8 mouse cellular contexts compared by ENCODE assay signal in the genomic region with DNA sequence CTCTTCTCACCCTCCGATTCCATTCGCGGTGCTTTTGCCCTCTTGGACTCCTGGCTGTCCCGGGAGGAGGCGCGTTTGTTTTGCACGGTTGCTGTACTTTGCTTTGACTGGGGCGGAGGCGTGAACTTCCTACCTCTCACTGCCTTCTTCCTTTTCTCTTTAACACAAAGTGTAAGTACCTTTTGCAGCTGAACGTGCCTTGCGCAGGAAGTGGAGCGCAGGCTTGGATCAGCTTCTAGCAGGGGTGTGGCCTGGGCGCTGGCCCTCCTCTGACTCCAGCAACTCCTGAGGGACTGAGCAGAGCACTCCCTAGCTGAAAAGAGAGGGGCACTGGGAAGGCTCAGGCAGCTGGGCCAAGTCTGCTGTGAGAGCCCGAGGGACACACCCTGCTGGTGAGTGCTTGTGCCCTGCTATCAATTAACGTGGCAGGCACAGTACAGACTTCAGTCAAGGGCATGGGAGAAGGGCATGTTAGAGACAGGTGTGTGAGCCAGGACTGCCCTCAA. TPM values are rescaled to one million over a fixed set of nuclear protein-coding genes. Genes with fewer than 3 reads are reported as not detected.
DNase-seq lines count a peak whose midpoint lies in the region; ATAC-seq lines count a peak whose summit lies in the region.

A gene (plus strand): TSS at position 300 of the 506 bp plus-strand sequence.

- no peak within 1 kb of the TSS for H3K27ac ChIP-seq in forebrain, embryonic 13.5 days
- no peak within 1 kb of the TSS for H3K27ac ChIP-seq in liver, embryonic 13.5 days

- peak within 1 kb of the TSS; percentile 34 for H3K4me2 ChIP-seq in forebrain, embryonic 13.5 days
- H3K4me2 ChIP-seq in liver, embryonic 13.5 days = peak within 1 kb of the TSS; percentile 45

- H3K9ac ChIP-seq in forebrain, embryonic 13.5 days = no peak within 1 kb of the TSS
- H3K9ac ChIP-seq in liver, embryonic 13.5 days = no peak within 1 kb of the TSS

- no peaks in the 10 kb centered on the region for H3K9me3 ChIP-seq in forebrain, embryonic 13.5 days (replicated peaks)
- no peaks in the 10 kb centered on the region for H3K9me3 ChIP-seq in liver, embryonic 13.5 days (replicated peaks)

- H3K4me1 ChIP-seq in forebrain, embryonic 13.5 days = 0 out of 2 replicates have a peak, but pooled peaks cover 3% of the 10 kb centered on the region
- 0 out of 2 replicates have a peak, but pooled peaks cover 5% of the 10 kb centered on the region for H3K4me1 ChIP-seq in liver, embryonic 13.5 days (replicated peaks)

- ATAC-seq in frontal cortex, adult (ENCODE audit: low TSS enrichment) = peak; percentile 22; the same call in 1 of the 2 replicates
- ATAC-seq in forebrain, embryonic 13.5 days = 0 out of 2 replicates have a peak, but pooled peaks have one; percentile 24
- peak; percentile 85 for ATAC-seq in inflammation-experienced regulatory T-cells, adult 6 months
- ATAC-seq in liver, embryonic 13.5 days (ENCODE audit: low read depth) = peak; percentile 59
- ATAC-seq in monocyte, adult 5-6 weeks (replicated peaks; ENCODE audit: insufficient number of reproducible peaks, low FRiP score, low TSS enrichment, poor library complexity, severe bottlenecking) = peak; percentile 41

- 7% methylated on average over 15 of the region's 15 CpGs for WGBS in forebrain, embryonic 13.5 days
- 3% methylated on average over 15 of the region's 15 CpGs for WGBS in liver, embryonic 13.5 days (ENCODE audit: insufficient replicate concordance)

- no peak within 1 kb of the TSS for H3K4me3 ChIP-seq in forebrain, embryonic 13.5 days
- H3K4me3 ChIP-seq in liver, embryonic 13.5 days (replicated peaks) = peak within 1 kb of the TSS; percentile 22

- no peaks in the 10 kb centered on the region for H3K27me3 ChIP-seq in forebrain, embryonic 13.5 days
- H3K27me3 ChIP-seq in liver, embryonic 13.5 days = no peaks in the 10 kb centered on the region

- no peak for DNase-seq in frontal cortex, adult 2 months (ENCODE audit: extremely low spot score in 1 of 2, low spot score in 1 of 2)
- DNase-seq in liver, embryonic 13.5 days = no peak
- peak; percentile 75 to 81 for DNase-seq in thymus, postnatal 36 days
- DNase-seq in layer of hippocampus, adult 11-12 months (ENCODE audit: low spot score) = no peak

- no peaks in the 10 kb centered on the region for H3K36me3 ChIP-seq in forebrain, embryonic 13.5 days (ENCODE audit: poor library complexity, severe bottlenecking)
- H3K36me3 ChIP-seq in liver, embryonic 13.5 days = peaks cover 3% of the 10 kb centered on the region; the same call in 1 of the 2 replicates

RNA-seq across cellular contexts. Expression of the gene that starts here (rescaled TPM):
- polyA plus RNA-seq in frontal cortex, adult 2 months (2012; rRNA removed) = 0.15 and 0.22 TPM in 2 replicates
- 0.06 TPM in 1 of 2 replicates, not detected in the other for polyA plus RNA-seq in forebrain, embryonic 13.5 days (2015; fragmentation: Nextera tagmentation; extraction: Ambion mirVana)
- 10 to 100 TPM; 36.9 to 59.8 (median 48.1) TPM for polyA plus RNA-seq in inflammation-experienced regulatory T-cells, adult 6 months (2017; shearing (Covaris generic))
- polyA plus RNA-seq in liver, embryonic 13.5 days (2015; fragmentation: Nextera tagmentation; extraction: Ambion mirVana) = 0.22 and 0.23 TPM in 2 replicates
- 20.3 to 26.7 TPM (median 25.0 TPM) in 3 replicates for total RNA-seq in monocyte, adult 5-6 weeks (2017)

Comparison
In these comparisons a context has a peak if more than half of its experiments do, and no peak if none do; other contexts are left out.
1. RNA of the gene that starts here (polyA plus RNA-seq): 36.9 to 59.8 TPM in inflammation-experienced regulatory T-cells, adult 6 months; 0.15 to 0.22 TPM in frontal cortex, adult 2 months, 0.22 to 0.23 TPM in liver, embryonic 13.5 days and 0.06 TPM in forebrain, embryonic 13.5 days; every median in the first group is over 10 times any median in the second.
2. Peak in ATAC-seq and H3K4me2 ChIP-seq in forebrain, embryonic 13.5 days; RNA of the gene not detected or under 1 TPM.
3. Peak in ATAC-seq, H3K4me3 ChIP-seq and H3K4me2 ChIP-seq in liver, embryonic 13.5 days; RNA of the gene not detected or under 1 TPM.
4. ATAC-seq: peak in every context shown above with its lines; median percentile 85 in inflammation-experienced regulatory T-cells, adult 6 months; 59 in liver, embryonic 13.5 days; 41 in monocyte, adult 5-6 weeks; 24 in forebrain, embryonic 13.5 days; 22 in frontal cortex, adult.
5. DNase-seq: peak in thymus, postnatal 36 days (2 of 2); none in frontal cortex, adult 2 months (0 of 2), liver, embryonic 13.5 days (single experiment) and layer of hippocampus, adult 11-12 months (single experiment).